Mouse (Mus musculus) spleen, postnatal 4 days (tissue): ENCODE results near the gene Plekhg5.
A peak's percentile ranks its signal among the peaks of the same experiment; 100 is the strongest.

Source experiments
- DNase-seq, 2 experiments: peaks; one replicate each; pipeline ENCODE4 v3.0.0; 2022; ENCODE audit warnings: low spot score in 2 of 2

Gene Plekhg5

DNA sequence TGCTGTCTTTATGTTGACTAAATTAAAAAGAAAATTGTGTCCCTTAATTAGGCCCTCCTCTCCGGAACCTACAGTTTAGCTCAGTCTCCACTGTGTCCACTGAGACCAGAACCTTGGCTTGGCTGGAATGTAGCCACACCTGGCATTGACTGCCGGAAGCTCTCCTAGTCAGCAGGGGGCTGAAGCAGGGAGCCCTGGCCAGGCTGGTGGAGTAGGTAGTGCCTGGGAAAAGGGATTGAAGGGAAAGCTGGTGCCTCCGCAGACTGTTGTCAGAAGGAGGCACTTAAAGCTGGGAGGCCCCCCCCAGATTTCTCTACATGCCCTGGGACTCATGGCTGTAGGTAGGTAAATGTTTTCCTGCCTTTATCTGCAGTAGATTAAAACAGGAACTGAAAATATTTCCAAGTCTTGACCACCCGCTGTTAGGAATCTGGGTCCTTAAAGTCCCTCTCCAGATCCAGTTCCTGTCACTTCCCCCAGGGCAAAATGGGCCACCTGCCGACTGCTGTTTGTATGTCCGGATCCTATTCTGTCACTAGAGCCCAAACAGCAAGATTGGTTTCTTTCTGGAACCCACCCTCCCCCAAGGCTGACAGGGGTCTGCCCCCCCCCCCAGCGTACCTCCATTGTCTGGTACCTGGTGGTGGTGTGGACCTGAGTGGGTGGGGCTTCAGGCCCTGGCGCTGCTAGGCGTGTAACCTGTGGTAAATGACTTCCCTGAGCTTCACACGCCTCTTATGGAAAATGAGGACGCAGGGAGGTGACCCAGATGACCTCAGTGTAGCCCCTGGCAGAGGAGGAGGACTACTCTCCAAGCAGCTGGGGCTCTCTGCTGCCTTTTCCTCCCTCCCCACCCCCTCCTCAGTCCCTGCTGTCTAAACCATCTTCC, 25.9 kb downstream of the Plekhg5 start:
- no peak for DNase-seq

DNA sequence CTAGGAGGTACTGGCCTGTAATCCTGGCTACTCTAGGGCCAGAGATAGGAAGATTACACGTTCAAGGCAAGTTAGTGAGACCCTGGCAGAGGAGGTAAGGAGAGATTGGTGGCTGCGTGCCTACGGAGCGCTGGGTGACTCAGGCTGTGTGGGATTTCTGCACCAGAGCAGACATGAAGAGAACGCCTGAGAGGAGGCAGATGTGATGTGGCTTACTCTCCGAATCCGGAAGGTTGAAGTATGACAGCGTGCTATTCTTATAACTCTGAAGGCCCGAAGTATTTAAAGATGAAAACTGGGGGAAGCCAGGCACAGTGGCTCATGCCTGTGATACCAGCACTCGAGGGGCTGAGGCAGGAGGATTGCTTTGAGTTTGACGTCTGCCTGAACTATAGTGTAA, 28.2 kb downstream of the Plekhg5 start:
- DNase-seq, result no peak

DNA sequence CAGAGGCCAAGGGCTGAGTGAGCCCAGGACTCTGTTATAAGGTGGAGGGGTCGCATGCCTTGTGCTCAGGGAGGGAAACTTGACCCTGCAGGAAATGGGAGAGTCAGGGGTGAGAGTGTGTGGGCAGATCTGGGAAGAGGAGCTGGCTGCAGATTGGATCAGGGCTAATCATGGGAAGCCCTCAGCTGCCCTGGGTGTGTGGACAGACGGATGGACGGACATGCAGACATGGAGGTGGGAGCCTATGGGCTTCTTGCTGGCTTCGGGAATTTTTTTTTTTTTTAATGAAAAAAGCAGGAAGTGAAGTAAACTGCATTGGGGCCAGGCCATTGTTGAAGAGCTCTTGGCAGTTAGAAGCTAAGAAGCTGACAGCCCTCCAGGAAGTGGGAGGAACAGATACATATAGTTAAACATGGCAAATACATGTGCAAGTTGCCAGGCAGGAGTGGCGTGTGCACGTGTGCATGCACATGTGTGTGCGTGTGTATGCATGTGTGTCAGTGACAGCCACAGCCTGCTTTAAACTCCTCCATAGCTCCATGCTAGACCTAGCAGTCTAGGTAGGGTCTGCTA, 28.9 kb downstream of the Plekhg5 start:
- DNase-seq, result no peak

GRCm38 (mm10) chr4:152101921-152102320, 29.6 kb downstream of the Plekhg5 start:
- DNase-seq, result no peak

DNA sequence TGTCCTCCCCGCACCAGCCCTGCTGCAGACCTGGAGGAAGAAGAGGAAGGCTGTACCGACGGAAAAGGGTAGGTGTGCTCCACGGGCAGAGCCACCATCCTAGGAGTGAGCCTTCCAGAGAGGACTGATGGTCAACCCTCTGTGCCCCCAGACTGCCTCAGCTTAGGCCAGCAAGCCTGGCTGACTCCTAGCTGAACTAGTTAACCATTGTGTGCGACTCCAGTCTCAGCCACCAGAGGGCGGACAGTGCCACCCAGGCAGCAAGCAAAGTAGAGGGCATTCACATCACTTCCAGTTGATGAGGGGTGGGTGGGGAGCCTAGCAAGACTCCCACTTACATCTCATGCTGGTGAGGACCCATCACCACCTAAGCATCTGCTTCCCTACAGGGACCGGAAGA, 30.7 kb downstream of the Plekhg5 start:
- DNase-seq, result peak; percentile 83 to 94

- DNase-seq, result no peak
Observed at GRCm38 (mm10) chr4:152106746-152107145, 34.4 kb downstream of the Plekhg5 start.

GRCm38 (mm10) chr4:152107493-152107892, 35.2 kb downstream of the Plekhg5 start:
- DNase-seq, result peak in 1 of 2 experiments; percentile 72

DNA sequence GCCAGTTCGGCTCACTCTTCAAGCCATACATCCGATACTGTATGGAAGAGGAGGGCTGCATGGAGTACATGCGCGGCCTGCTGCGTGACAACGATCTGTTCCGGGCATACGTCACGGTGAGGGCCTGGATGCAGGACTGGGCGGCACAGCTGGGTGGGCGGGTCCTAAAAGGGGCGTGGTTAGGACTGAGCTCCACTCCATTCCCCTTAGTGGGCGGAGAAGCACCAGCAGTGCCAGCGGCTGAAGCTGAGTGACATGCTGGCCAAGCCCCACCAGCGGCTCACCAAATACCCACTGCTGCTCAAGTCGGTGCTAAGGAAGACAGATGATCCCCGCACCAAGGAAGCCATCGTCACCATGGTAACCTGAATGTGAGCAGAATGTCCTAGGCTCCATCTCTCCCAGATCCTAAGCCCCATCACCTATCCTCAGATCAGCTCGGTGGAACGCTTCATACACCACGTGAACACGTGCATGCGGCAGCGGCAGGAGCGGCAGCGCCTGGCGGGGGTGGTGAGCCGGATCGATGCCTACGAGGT, 35.7 kb downstream of the Plekhg5 start:
- peak; percentile 71 to 80 for DNase-seq

DNA sequence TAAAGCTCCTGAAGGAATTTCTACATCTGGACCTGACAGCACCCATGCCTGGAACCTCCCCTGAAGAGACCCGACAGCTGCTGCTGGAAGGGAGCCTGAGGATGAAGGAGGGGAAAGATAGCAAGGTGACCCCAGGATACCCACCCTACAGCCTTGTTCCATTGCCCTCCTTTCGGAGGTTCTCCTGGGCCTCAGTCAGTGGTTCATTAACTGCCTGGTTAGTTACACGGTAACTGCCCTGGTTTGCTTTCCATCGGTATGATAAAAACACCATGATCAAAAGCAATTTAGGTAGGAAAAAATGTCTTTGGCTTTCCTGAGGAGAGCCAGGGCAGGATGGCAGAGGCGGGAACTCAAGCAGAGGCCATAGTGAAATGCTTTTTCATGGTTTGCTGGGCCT, 36.4 kb downstream of the Plekhg5 start:
- DNase-seq, result no peak

DNA sequence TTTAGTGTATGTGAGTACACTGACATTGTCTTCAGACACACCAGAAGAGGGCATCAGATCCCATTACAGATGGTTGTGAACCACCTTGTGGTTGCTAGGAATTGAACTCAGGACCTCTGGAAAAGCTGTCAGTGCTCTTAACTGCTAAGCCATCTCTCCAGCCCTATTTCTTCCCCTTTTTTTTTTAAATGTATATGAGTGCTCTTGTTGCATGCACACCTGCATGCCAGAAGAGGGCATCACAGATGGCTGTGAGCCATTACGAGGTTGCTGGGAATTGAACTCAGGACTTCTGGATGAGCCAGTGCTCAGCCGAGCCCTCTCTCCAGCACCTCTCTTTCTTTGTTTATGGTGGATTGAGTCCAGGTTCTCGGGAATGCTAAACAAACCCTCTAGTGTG, 37.2 kb downstream of the Plekhg5 start:
- DNase-seq, result no peak

GRCm38 (mm10) chr4:152110689-152111088, 38.4 kb downstream of the Plekhg5 start:
- DNase-seq, result peak in 1 of 2 experiments; percentile 59

GRCm38 (mm10) chr4:152112329-152112728, 40.0 kb downstream of the Plekhg5 start:
- no peak for DNase-seq

GRCm38 (mm10) chr4:152114080-152114479, 41.8 kb downstream of the Plekhg5 start:
- no peak for DNase-seq

DNA sequence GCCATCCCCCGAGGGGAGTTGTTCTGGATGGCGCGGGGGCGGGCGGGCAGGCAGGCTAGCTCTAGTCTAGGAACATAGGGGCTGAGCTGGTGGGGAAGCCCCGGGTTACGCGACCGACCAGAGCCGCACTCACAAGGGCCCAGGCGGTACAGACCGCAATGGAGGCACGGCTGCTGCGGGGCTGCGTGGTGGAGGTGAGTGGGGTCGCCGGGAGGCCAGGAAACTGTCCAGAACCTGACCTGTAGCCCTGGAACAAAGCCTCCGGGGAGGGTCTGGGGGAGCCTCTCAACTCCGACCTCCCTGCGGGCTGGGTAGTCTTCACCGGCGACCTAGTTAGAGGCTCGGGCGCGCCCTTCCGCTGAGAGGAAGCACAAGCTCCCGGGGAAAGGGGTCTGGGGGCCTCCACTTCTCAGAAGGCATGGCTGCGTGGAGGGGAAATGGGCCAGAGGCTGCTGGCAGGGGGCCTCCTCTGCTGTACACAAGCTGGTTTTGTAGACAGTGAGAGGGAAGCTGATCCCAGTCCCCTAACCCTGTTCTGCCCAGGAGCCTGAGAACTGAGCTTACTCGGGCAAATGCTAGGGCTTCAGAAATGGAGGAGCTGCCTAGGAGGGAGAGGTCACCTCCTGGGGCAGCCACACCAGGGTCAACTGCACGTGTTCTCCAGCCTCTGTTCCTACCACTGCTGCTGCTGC, 43.8 kb downstream of the Plekhg5 start, which contains the start of gene Tnfrsf25:
Gene Tnfrsf25 (plus strand): TSS at position 14 of the 692 bp plus-strand sequence.
- DNase-seq, result peak in 1 of 2 experiments; percentile 75

DNA sequence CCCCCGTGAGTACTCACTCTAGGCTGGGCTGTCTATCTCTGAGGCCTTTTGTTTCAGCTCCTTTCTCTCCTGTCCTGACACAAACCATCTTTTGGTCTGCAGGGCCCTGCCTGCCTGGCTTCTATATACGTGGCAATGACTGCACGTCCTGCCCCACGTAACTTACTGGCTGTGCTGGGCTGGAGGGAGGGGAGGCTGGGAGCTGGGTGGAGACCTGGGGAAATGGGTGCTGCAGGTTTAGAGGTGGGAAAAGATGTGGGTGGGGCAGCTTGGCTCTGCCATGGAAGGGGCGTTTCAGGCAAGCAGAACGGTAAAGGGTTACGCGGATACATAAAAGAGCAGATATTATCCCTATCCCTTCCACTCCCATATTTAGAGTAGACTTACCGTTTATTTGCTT, 45.2 kb downstream of the Plekhg5 start:
- DNase-seq, result no peak

DNA sequence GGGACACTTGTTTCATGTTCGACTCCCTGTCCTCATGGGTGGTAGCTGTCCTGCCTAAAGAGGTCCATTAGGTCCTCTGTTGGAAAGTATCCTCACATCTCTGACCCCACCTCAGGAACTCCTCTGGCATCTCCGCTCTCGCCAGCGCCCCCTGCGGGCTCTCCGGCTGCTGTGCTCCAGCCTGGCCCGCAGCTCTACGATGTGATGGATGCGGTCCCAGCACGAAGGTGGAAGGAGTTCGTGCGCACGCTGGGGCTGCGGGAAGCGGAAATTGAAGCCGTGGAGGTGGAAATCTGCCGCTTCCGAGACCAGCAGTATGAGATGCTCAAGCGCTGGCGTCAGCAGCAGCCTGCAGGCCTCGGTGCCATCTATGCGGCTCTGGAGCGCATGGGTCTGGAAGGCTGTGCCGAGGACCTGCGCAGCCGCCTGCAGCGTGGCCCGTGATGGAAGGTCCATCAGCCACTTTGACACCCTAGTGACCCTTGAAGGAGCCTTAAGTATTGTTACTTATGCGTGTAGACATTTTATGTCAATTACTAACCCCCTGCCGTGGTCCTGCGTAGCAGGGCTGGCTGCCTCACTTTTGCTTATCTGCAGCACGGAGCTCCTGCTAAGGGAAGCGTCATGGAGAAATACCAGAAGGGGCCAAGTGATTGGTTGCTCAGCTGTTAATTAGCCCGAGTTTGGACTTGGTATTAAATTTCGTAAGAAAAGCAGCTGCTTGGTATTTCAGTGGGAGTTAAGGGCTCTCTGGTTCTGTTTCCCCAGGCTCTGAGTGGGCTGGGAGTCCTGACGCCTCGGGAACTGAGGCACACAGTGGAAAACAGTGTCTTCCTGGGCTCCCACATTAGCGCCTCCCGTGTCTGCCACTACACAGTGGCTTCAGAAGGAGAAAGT, 47.3 kb downstream of the Plekhg5 start:
- DNase-seq, result peak in 1 of 2 experiments; percentile 82

DNA sequence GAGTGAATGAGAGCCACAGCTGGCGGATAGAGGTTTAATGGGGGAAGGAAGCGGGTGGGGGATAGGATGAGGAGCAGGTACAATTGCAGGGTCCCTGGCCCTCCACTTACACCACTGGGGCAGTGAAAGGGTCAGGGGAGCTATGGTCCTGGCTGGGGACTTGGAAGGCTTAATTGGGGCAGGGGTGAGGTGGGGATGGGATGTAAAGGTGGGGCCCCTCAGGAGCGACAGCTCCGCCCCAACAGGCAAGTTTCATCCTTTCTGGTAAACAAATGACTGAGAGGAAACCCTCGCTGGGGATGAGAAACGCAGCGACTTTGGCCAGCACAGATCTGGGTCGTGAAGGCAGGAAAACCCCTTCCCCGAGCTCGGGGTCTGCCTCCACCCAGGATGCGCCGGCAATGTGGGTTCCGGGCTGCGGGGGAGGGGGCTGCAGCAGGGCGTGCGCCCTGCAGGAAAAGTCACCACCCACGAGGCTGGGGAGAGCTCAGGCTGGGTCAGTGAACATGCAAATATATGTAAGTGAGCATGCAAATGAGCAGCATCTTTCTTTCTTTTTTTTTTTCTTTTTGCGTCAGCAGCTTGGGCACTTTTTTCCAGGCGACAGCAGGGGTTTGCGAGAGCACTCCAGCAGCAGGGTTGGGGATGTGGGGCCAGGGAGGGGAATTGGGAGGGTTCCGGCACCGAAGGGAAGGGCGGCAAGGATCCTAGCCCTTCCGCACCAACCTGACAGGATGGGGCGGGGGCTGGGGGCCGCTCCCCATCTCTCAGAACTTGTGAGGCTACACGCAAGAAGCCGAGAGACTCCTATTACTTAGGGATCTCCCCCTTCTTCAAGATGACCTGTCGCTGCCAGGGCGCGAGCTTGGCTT, 48.2 kb downstream of the Plekhg5 start:
- no peak for DNase-seq

- no peak for DNase-seq
Observed at GRCm38 (mm10) chr4:152121183-152121505, 48.8 kb downstream of the Plekhg5 start.

GRCm38 (mm10) chr4:152124361-152124961, 52.2 kb downstream of the Plekhg5 start:
- no peak for DNase-seq
